Mouse (Mus musculus) adrenal gland, adult 8-10 months (tissue): ENCODE measurements around the gene Atg16l1. TPM values are rescaled to one million over a fixed set of nuclear protein-coding genes. Genes with fewer than 3 reads are reported as not detected.
A peak's percentile ranks its signal among the peaks of the same experiment; 100 is the strongest.

ENCODE experiments used
- DNase-seq: peaks from one replicate; pipeline ENCODE4 v3.0.0; 2022
- total RNA-seq, 4 experiments: library from RNA; stranded (reverse); gene quantifications; 2 replicates each; pipeline ENCODE4 v1.2.4; 2022

Gene Atg16l1
- total RNA-seq, result 10 to 100 TPM; 30.1 to 46.9 (median 34.6) TPM

DNA sequence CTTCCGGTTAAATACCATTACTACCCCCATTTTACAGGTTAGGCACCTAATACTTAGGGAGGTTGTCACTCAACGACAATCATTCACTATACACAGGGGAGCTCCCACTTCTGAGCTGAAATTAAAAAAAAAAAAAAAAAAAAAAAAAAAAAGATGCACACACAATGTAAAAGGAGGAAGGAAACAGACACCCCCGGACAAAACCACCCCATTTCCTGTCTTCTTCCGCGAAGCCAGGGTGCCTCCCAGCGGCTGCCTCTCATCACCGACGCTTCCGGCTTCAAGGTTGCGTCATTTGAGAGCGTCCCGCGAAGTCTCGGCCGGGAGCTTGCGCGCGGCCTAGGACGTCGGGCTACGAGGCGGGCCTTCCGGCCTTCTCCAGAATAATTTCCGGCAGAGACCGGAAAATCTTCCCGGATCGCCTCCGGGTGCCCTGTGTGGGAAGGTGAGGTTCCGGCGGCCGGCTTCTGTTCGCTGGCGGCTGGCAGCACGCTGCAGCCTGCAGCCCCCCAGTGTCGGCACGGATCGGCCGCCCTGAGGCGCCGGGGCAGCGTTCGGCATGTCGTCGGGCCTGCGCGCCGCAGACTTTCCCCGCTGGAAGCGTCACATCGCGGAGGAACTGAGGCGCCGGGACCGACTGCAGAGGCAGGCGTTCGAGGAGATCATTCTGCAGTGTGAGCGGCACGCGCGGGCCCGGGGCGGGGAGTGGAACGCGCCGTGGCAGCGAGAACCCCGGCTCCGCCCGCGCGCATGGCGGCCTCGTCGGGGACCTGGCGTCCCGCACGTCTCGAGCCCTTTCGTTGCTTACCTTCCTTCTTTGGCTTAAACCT is at the start of gene Atg16l1:
Gene Atg16l1 (plus strand): TSS at position 230 of the 830 bp plus-strand sequence.
- peak; percentile 94 for DNase-seq

DNA sequence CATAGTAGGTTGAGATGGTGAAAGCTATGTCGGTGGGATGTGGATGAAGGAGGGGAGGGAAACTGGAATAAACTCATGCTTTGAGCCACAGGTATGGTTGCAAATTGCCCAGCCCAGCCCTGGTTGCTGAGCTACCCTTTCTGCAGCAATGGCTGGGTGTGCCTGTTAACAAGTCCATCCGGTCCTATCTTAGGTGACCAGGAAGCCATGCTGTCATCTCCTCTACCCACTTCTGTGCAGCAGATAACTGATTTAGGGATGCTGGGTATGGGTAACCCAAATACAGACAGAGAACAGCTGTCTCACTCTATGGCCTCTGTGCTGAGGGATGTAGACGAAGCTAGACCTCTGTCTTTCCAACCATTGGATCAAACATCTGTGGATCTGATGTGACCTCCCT is 49.3 kb upstream of the Atg16l1 start:
- DNase-seq, result no peak

DNA sequence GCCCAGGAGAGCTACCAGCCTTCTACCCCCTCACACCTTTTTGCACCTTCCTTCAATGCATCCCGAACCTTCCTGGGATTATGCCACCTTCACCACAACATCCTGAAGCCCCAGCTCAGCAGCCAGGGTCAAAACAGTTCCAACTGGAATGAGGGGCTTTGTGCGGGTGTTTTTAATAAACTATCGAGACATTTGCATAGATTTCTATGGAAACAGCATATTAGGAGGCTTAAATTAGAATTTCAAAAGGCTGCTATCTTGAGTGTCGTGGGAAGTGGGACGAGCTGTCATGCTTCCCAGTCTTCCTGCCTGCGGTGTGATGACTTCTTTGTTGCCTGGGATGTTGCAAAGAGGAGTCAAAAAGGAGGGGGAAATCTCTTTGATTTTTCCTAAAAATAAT is 46.6 kb upstream of the Atg16l1 start:
- no peak for DNase-seq

DNA sequence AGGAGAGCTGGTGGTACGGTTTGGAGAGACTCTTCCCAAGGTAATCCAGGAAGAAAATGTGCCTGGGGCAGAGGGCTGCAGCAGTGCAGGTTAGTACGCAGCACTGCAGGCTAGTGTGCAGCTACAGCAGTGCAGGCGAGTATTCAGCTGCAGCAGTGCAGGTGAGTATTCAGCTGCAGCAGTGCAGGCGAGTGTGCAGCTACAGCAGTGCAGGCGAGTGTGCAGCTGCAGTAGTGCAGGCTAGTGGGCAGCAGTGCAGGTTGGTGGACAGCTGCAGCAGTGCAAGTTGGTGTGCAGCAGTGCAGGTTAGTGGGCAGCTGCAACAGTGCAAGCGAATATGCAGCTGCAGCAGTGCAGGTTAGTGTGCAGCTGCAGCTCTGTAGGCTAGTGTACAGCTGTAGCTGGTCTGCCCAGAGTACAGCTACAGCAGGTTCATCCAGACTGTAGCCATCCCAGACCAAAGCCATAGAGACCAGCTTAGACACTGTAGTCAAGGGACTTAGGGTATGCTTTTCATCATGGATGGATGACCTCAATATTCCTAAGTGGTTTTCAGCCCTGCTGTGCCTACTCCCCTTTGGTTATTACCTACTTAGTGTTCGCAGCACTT is 45.9 kb upstream of the Atg16l1 start:
- DNase-seq, result no peak

DNA sequence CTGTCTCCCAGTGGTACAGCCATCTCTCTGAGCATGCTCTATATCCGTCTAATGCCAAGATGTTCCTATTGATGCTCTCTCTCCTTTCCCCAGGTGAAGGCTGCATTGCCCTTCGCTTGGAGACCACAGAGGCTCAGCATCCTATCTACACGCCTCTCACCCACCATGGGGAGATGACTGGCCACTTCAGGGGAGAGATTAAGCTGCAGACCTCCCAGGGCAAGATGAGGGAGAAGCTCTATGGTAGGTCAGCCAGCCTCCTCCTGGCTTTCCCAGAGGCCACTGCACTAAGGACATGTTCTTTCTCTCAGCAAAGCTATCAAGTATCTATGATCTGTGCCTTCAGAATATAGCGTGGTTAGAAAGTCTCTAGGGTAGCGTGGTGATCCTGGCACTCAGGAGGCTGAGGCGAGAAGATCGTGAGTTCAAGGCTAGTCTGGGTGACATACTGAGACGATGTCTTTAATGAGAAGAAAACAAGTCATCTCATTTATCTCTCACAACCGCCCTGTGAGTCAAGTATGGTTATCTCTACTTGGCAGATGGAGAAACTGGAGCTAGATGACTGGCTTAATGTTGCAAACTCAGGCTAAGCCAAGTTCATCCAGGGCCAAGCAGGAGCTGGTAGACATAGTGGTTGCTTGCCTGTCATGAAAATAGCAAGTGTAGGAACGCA is 43.6 kb upstream of the Atg16l1 start:
- DNase-seq, result no peak

DNA sequence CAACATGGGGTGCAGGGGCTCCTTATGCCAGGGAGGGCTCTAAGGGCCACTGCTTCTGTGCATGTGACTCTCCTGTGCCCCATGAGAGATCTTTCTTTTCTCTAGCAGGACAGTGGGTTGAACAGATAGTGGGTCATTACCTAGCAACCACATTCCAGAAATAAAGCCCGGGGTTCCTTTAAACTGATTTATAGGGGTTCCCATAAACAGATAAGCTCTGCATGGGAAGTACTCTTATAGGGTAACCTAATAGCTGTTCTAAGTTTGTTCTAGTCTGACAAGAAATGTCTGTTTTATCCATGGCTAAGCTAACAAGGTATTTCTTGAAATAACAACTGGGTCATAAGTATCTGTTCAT is 43.1 kb upstream of the Atg16l1 start:
- no peak for DNase-seq

DNA sequence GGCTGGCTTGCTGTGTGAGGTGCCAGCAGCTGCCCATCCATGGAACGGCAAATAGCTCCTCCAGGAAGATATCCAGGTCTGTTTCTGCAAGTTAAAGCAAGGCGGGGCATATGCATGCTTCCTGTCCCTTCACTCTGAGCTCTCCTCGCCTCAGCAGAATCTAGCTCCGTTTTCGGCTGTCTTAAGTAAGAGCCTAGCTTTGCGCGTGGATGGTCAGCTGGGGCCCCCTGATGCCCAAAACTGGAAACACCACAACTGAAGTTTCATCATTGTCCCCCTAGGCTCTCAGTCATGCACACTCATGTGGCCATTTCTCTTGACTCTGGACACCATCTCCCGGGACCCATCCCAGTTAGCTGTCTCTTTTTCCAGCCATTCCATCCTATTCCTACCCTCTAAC is 34.3 kb upstream of the Atg16l1 start:
- DNase-seq, result peak; percentile 11

DNA sequence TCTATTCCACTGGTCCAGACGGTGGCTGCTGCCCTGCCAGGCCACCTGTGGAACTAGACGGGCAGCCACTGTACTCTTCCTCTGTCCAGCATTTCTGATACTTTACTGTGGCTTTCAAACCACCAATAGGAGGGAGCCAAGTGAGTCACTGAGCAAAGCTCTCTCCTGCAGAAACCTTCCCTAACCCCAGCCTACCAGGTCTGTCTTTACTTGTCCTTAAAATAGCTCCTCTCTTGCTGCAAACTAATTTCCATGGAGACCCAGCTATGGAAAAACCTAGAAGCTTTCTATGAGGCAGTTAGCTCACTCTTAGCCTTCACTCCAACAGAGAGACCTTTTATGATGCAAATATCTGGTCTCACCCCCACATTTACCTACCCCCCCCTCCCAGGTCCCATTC is 33.6 kb upstream of the Atg16l1 start:
- DNase-seq, result no peak

DNA sequence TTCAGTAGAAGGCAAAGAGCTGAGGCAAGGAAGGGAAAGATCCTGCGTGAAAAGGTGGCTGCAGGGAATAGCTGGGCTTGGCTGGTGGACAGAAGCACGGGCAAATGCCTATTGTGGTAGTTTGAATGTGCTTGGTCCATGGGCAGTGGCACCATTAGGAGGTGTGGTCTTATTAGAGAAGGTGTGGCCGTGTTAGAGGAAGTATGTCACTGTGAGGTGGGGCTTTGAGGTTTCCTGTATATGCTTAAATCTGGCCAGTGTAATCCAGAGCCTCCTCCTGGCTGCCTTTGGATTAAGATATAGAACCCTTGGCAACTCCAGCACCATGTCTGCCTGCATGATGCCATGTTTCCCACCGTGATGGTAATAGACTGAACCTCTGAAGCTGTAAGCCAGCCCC is 32.3 kb upstream of the Atg16l1 start:
- DNase-seq, result no peak

DNA sequence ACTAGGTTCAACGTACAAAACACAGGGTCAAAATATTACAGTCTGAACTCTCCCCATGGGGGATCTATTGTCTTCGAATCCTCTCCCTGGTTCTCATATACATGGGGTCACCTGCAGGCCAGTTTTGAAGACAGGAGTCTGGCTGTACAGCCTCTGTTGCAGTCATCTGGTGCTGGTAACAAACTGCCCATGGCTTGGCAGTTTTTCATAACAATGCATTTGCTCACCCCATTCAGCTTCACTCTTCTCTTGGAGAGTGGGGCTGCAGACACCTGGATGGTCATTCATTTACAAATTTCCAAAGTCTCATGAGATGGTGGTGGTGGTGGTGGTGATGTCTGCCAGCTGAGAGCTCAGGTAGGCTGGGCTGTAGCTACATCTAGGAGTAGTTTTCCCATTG is 26.6 kb upstream of the Atg16l1 start:
- DNase-seq, result no peak

DNA sequence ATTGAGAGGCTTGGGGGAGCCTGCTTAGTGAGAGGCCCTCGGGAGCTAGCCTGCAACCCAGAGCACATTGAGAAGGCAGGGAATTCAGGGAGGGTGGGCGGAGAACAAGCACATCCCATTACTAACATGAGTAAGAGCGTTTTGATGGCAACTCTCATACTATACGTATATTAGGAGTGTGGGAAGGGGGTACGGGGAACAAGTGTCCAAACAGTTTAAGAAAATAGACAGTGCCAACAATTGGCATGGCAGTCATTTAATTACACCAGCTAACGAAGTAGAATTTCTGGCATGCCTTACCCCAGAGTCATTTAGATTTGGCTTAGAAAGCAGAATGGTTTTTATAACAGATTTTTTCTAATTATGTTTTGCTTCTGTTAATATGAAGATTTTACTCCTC is 25.8 kb upstream of the Atg16l1 start:
- no peak for DNase-seq

DNA sequence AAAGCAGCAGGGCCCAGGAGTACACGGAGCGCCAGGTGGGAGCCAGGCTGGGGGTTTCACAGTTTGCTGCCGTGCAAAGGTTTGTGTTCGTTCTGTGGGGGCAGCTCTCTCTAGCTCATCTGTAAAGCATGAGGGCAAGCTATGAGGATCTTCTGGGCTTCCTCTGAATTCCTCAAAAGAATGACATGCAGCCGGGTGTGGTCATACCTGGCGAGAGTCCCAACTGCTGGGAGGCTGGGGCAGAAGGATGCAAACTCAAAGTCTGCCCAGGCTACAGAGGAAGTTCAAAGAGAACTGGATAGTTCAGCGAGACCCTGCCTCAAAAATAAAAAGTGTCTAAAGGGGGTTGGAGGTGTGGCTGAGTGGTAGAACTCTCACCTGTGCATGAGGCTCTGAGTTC is 25.4 kb upstream of the Atg16l1 start:
- no peak for DNase-seq

DNA sequence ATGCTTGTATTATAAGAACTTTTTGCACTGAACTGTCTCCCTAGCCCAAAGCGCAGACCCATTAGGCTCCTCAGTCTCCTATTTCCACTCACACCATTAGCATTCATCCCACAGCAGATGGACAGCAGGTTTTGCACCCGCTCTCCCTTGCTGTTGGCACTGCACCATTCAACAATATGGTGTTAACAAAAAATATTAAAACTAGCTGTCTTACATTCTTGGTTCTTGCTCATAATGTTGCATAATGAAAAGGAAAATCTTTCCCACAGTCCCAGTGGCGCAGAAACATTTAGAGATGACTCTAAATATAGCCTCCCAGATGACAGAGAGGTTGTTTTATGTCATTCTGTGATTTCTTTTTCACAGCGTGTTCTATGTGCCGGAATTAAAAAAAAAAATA is 22.5 kb upstream of the Atg16l1 start:
- no peak for DNase-seq

DNA sequence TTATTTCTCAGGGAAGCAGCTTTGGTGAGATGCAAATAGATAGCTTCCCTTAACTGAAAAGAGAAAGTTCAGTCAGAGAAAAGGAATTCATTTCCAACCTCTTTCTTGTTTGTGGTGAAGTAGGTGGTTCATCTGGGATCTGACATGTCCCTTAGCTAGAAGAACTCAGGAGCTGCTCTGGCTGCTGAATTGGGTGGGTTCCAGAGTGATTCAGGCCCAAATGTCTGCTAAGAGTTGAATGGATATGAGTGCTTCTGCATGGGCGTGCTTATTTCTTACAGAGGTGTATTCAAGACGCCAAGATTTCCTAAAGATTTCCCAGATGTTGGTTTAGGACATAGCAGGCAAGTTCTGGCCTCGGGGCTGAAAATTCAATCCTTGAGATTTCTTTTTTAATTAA is 21.5 kb upstream of the Atg16l1 start:
- DNase-seq, result no peak

DNA sequence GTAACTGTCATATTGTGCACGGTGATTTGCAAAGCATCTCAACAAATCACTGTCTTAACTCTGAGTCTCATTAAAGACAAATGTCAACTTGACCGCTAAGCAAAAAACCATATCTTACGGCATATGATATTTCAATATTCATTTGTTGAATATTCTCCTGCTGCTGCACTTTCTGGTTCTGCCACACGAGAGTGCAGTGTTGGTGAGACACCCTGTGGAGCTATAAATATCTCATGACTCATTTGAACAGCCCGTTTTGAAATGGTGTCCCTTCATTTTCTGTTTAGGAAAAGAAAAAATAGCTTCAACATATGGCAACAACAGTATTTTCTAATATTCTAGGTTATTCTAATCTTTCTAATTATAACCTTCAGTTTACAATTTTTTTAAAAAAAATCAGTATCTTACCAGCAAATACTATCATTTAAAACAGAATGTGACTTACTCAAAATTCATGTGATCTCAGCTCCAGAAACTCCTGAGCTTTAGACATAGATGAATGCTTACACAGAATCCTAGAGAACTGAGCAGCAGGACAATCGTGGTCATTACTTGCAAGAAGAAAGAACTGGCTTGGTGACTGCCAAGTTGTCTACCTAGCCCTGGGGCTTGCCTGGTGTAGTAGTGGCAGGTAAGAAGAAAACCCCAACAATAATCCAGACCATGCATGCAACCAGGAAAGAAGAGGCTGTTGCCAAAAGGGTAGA is 14.9 kb upstream of the Atg16l1 start:
- DNase-seq, result no peak

DNA sequence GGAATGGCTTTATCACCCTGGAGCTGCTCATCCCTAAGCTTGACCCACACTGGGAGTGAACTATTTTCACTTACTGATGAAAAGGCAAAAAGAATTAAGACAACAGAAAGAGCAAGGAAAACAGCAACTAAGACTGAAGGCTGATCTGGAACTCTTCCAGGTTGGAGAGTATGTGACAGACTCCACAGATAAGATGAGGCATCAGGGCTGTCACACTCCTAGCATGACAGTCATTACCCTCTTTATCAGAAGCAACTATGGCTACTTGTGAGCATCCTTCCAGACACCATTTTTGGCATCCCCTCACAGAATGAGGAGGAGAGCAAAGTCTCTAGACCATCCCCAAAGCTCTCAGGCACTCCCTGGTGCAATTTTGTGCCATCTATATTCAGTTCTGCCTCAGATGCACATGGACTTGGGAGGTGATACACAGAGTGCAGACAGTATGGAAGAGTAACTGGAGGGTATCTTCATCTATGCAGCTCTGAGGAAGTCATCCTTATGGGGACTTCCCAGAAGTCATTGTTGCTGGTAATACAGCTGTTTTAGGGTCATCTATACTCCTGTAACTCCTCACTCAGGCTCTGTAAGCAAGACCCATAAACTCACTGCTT is 6.2 kb upstream of the Atg16l1 start:
- DNase-seq, result no peak

DNA sequence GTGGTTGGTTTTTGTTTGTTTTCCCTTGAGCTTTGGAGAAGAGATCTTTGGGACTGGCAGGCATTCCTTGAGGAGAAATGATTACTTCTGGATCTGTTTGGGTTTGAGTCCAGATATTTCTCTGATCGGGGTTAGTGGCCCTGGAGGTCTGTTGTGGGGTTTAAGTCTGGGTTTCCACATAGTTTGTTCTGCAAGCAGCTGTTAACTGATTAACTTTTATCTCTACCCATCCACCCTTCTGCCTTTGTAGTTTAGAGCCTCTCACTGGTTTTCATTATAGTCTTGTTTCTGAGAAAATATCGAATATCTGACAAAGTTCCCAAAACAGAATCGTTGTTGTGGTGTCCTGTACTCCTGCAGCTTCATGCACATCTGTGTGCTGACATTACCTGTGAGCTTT is 8.2 kb downstream of the Atg16l1 start:
- DNase-seq, result no peak

DNA sequence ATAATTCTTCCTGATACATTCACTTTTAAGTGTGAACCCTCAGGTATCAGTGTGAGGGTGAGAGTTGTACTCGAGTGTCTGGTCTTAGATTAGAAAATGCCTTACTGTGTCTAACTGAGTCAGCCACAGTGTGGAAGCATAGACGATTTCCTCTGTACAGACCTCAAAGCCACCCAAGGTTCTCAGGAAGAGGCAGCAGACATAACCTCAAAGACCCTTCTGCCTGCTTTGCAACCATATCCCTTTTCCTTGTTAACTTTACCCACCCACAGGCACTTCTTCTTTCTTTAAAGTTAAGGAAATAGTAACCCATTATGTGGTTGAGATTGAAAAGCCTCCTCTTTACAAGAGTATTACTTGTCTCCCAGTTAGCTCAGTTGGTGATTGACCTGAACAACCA is 10.1 kb downstream of the Atg16l1 start:
- no peak for DNase-seq

DNA sequence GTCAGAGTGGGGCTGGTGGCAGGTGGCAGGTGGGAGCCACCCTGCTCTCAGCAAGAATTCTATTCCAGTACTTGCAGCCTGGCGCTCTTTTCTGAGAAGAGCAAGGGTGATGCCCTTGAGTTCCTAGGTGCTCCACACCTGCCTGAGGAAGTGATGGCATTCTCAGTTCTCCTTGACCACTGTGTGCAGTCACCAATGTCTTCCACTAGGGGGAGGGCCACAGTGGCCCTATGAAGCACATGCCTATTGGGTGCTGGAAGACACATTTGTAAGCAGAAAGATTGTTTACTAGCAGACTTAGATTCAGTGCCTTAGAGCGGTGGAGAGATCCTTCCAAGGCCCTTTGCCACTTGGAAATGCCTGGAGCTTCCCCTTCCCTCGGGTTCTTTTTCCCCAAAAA is 10.6 kb downstream of the Atg16l1 start:
- DNase-seq, result no peak

DNA sequence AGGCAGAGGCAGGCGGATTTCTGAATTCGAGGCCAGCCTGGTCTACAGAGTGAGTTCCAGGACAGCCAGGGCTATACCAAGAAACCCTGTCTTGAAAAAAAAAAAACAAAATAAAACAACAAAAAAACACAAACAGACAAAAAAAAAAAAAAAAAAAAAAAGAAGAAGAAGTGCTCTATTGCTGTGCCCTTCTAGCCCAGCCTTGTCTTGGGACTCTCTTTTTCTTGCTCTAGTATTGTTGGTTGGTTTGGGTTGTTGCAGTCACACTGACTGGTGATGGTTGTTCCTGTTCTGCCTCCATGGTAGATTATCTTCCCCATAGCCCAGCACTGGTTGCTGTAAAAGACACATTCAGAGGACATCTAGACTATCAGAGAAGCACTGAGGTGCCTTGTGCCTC is 13.6 kb downstream of the Atg16l1 start:
- DNase-seq, result no peak

DNA sequence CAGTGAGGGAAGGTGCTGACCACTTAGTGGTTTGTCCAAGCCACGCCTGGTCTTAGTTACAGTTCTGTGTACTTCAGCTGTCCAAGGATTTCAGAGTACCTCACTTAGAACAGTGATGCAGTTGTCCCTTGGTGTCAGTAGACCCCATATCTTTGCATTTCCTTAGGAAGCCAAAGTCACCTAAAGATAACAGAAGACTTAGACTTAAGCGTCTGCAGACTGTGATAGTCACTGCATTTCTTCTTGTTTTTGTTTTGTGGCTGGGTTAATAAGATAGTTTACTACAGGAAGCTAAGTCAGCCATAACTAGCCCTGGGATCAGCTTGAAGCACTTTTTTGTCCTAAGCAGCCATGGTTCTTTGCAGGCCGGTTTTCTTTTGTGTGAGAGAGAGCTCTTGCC is 14.8 kb downstream of the Atg16l1 start:
- no peak for DNase-seq

DNA sequence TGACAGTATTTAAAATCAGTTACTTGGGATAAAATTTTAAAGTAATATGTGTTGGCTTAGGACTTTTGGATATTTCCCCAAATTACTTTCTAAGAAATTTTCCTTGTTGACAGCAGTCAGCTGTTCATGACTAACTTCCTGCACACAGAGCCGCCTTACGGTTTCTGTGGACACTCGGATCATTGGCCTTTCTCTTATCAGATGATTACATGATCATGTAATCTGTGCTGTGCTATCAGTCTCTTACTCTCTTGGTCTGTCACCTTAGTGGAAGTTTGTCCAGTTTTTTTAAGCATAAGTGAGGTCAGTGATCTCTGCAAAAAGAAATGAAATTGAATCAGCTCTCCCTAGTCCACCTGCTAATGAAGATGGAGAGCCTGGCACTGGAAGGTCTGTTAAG is 16.1 kb downstream of the Atg16l1 start:
- DNase-seq, result no peak

DNA sequence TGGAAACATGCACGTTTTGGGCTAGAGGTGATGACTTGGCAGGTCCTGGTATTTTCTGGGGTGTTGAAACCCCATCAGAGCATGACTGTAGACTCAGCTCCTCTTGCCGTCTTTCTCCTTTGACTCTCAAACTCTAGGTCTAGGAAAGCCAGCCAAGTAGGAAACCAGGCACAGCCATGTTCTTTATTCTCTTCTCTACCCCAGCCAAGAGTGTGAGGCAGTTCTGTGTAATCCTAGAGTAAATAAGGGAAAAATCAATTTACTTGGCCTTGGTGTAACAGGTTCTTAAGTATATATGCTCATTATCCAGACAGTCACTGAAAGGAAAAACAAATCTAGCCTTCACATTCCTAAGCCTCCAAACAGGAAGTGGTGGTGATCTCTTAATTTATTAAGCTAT is 17.7 kb downstream of the Atg16l1 start:
- no peak for DNase-seq
